Mouse (Mus musculus): ENCODE measurements at regions not wholly inside any gene's neighbourhood (a gene's known extent, or its start where the extent isn't known, plus 50 kb on each side); places are given as distances from the start of the nearest gene placed in this dataset.

- TF ChIP-seq CTCF (IDR thresholded peaks at IDR 0.05; ENCODE audit: extremely low read depth, insufficient read depth, low read length) = no peak
- no peak for TF ChIP-seq POLR2A (IDR thresholded peaks at IDR 0.05; ENCODE audit: extremely low read depth, insufficient read depth, low read length)
Measured at GRCm38 (mm10) chr8:41921106-41921505, 504.2 kb upstream of the Frg1 start.
